Mouse (Mus musculus) gastrocnemius, postnatal 36 days (tissue): ENCODE measurements around the gene Cdh3. TPM values are rescaled to one million over a fixed set of nuclear protein-coding genes. Genes with fewer than 3 reads are reported as not detected.
A peak's percentile ranks its signal among the peaks of the same experiment; 100 is the strongest.

ENCODE experiments used
- DNase-seq, 2 experiments: peaks; one replicate each; pipeline ENCODE4 v3.0.0; 2022
- intact Hi-C: fragments of 180-260 bp; cut with DNase I; formaldehyde crosslinking; loops from one replicate; pipeline ENCODE4 v1.15.1; 2025
- total RNA-seq, 2 experiments: library from RNA; stranded (reverse); gene quantifications; 2 replicates each; pipeline ENCODE4 v1.2.3; 2021

Cdh3 gene
- total RNA-seq, 2 experiments from 2014 or later, result 0.10 TPM; not detected in 1

DNA sequence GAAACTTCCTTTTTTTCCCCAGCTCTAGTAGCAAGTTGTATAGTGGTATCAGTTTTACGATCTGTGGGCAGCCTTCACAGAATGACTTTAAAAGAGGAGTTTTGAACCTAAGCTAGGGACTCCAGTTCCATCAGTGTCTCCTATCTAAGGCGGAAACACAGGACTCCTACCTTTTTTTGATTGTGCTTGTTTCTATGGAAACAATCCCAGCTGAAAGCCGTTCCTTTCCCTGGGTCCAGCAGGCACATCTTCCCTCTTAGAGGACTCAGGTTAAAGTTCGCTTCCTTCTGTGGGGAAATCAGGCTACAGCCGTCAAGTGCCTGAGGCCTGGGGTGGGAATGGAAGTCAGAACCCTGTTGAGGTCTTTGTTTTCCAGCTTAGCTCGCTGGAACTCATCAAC lies 16.0 kb downstream of the Cdh3 start:
- DNase-seq, result no peak
- intact Hi-C loops, result no loop called here

DNA sequence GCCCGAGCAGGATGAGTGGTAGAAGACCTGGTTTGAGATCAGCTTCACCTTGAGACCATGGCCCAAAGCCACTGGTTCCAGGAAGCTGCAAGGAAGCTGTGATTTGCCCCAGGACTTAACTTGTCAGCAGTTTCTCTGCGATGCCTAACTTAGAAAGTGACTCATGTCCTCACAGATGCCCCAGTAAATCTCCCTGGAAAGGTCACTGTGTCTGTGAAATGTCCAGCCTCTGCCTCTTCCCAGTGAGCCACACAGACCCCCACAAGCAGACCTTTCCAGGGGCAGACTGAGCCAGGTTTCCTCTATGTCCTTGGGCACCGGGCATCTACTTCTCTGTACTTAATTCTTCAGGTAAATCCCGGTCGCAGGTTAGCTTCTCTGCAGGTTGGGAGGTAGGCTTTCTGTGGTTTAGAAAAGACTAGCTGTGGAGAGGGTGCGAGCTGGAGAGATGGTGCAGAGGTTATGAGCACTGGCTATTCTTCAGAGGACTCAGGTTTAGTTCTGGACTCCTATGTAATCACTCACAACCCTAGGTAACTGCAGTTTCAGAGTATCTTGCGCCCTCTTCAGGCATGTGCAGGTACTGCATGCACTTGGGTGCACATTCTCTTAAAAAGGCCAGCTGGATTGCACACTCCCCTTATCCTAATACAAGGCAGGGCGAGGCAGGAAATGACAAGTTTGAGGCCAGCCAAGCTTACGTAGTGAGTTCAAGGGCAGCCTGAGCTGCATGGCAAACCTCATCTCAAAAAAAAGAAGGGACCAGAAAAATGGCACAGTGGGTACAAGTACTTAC lies 16.7 kb downstream of the Cdh3 start:
- no peak for DNase-seq
- intact Hi-C loops, result no loop called here

DNA sequence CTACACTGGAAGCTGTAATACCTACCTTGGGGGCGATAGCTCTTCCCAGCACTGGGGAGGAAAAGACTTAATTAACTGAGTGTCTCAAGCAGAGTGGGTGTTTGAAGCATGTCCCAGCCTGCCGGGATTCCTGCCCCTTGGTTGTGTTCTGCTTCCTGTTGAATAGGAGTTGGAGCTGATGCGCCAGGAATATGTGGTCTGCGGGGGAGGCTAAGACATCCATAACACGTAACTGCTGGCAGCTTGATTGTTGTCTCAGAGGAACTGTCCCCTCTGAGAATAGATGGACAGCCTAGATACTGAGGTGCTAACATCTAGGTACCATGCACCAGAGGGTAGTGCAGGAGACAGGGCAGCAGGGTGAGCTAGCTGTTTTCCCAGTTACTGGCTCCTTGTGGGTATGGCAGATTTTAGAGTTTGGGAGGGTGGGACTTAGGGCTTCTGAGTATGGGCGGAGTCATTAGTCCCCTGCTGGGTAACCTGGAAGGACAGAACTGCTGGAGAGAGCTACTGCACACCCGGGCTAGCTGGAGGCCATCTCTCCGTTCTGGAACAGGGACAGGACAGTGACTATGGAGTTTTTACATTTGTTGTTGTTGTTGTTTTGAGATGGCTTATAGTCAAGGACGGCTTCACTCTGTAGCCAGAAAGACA lies 18.0 kb downstream of the Cdh3 start:
- intact Hi-C loops, result no loop called here
- no peak for DNase-seq

DNA sequence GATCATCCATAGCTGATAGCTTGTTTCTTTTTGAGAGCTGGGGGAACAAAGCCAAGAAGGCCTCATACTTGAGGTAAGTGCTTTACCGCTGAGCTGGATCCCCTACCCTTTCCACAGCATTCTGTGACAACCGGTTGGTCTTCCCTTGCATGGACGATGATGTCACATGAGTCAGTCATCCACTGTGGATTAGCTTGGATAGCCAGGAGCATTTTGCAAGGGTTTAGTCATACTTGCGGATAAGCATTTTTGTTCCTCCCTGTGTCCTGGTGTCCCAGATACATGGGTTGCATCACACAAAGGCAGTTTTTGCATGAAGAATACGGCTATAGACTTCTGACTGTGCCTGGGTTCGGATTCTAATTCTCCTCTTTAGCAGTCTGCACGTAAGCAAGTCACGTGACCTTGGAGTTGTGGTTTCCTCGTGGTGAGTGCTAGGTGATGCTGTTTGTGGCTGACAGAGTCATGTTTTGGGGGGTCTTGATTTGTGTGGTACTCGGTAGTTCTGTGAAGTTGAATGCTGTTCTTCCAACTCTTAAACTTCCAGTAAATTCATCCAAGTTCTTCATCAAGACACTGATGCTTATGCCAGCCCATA lies 19.3 kb downstream of the Cdh3 start:
- intact Hi-C loops, result no loop called here

DNA sequence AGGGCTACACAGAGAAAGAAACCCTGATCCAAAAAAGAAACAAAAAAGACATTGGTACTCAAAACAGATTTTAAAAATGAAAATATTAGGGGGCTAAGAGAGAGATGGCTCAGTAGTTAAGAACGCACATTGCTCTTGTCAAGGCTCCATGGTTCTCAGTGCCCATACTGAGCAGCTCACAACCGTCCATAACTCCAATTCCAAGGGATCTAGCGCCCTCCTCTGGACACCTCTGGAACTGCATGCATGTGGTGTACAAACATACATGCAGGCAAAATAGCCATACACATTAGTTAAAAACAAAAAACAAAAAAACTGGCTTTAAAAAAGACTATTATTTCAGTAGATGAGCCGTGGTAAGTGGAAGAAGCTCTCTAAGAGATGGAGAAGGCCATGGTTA lies 19.9 kb downstream of the Cdh3 start:
- no peak for DNase-seq
- intact Hi-C loops, result no loop called here

More for the DNA sequence above, 19.3 kb downstream of the Cdh3 start:
- no peak for DNase-seq

DNA sequence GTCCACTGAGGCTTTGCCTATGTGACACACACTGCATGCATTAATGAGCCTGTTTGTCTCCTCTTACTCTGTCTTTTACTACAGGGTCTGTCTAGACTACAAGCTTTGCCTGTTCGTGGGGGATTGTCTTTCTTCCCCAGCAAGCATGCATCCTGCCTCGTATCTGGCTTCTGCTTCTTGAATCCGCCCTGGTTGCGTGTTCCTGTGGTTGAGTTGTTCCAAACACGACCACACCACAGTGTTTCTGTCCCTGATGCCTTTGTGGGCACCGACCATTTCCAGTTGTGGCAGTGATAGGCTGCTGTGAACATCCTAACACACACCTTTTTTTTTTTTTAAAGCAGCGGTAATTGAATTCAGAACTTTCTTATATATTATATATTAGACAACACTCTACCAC lies 23.0 kb downstream of the Cdh3 start:
- intact Hi-C loops, result loop anchor here (2.0 kb wide), 1 partner anchor 101 kb away; no protein-coding TSS in a partner anchor
- no peak for DNase-seq

DNA sequence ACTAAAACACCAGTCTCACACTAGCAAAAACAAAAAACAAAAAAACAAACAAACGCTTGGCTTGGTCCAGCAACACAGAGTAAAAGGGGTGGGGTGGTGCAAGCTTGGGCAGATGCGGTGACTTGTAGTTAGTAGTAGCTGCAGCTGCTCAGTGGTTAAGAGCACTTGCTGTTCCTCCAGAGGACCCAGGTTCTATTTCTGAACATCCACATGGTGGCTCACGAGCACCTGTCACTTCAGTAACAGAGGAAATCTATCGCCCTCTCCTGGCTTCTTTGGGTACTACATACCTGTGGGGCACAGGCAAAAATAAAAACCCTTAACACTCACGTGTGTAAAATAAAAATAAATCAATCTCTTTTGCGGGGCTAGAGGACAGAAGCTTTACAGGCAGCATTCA lies 23.8 kb downstream of the Cdh3 start:
- DNase-seq, result no peak
- intact Hi-C loops, result loop anchor here (2.0 kb wide), 1 partner anchor 102 kb away; no protein-coding TSS in a partner anchor

DNA sequence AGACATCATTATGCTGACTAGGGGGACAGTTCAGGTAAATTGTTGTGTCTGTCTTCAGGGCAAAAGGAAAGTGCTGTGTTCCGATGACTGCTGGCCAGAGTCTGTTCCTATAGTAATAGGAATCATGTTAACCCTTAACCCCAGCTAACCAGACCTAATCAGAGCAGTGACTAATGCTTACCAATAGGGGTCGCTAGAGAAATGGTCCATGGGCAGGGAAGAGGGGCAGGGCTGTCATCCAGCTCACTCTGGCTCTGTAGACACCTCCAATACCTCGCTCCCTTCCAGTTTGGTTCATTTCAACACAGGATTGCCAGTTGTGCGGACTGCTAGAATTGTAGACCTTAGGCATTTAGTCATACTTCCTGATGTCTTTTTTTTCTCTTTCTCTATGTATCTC lies 24.8 kb downstream of the Cdh3 start:
- no peak for DNase-seq
- intact Hi-C loops, result loop anchor here (2.0 kb wide), 1 partner anchor 103 kb away; no protein-coding TSS in a partner anchor

DNA sequence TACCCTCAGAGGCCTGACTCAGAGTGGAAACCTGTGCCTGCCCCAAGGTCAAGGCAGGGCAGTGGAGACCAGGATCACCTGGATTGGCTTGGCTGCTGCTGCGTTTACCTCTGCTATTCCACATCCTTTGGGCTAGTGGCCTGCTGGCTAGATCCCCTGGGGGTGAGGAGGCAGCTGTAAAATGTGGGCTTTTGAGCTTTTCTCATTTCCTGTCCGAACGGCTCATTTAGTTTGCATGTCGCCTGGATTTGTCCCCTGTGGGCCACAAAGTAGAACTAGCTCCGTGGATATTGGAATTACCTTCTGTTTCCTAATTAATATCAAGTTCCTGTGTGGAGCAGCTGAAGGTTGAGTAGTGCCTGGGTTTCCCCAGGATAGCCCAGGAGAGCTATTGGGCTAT lies 28.5 kb downstream of the Cdh3 start:
- intact Hi-C loops, result no loop called here
- no peak for DNase-seq

DNA sequence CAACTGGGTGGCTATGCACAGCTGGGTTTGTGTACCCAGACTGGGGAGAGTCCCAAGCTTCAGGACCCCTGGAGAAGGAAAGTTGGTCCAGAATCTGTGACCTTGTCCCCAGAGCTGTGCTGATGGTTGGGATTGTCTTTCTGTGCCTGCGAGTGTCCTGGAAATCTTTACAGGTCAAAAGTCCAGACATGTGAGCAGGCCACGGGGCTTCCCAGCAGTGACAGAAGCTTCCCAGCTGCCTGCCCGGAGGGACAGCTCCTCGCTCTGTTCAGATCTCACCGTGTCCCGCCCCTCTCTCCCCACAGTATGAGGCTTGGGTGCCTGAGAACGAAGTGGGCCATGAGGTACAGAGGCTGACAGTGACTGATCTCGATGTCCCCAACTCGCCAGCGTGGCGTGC lies 30.3 kb downstream of the Cdh3 start:
- DNase-seq, result no peak
- intact Hi-C loops, result no loop called here

DNA sequence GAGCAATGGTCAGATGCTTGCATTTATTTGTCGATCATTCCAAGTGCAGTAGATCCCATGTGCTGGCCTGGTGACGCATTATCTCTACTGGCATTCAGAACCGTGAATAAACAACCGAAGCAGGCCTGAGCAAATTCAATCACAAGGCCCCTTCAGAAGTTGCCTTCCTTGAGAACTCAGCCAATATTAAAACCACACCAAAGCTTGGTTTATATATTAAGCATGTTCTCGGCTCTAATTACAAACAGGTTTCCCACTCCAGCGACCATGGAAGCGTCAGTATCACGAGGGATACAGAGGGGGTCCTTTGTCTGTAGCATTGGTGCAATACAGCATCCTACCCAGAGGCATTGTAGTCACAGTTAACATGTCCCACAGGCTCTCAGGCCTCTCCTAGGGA lies 32.4 kb downstream of the Cdh3 start:
- intact Hi-C loops, result no loop called here
- no peak for DNase-seq

DNA sequence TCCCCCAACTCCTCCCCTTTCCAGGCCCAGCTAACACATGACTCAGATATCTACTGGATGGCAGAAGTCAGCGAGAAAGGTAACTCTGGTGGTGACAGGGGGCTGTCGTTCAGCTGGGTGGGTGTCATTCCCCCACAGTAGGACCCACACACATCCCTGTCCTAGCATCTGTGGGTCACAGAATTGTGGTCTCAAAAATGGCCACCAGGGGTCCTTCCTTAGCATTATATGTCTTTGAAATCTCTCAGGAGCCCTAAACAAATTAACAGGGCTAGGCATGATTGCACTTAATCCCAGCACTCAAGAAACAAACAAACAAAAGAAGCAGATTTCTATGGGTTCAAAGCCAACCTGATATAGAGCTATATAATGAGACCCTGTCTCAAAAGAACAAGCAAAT lies 34.5 kb downstream of the Cdh3 start:
- no peak for DNase-seq
- intact Hi-C loops, result no loop called here

DNA sequence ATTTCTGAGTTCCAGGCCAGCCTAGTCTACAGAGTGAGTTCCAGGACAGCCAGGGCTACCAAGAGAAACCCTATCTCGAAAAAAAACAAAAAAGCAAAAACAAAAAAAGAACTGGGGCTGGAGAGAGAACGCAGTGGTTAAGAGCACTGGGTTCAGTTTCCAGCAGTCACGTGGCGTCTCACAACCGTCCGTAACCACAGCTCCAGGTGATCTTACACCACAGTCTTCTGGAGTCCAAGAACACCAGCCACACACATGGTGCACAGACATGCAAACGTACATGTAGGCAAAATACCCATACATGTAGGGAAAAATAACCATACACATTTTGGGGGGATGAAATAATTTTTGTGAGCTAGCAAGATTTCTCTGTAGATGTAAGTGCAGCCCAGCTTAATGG lies 36.1 kb downstream of the Cdh3 start:
- intact Hi-C loops, result no loop called here
- DNase-seq, result no peak

DNA sequence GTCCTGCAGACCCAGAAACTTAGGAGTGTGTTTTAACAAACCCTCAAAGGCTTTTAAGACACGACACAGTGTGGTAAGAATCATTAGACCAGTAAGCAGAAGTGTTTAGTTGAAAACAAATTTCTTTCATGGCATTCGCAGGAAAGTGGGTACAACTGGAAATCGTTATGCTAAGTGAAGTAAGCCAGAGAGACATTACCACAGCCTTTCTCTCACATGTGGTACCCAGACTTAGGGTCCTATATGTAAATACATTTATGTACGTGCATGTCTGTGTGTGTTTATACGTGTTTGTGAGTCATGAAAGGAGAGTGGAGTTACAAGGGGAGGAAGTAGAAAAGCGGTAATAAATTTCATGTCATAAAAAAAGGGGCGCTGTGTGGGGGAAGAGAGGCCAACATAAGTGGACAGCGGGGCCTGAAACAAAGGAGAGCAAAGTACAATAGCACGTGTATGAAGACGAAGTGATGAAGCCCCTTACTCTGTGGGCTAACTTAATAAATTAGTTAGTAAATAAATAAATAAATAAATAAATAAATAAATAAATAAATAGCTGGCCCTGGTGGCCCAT lies 37.8 kb downstream of the Cdh3 start:
- intact Hi-C loops, result no loop called here
- DNase-seq, result no peak

DNA sequence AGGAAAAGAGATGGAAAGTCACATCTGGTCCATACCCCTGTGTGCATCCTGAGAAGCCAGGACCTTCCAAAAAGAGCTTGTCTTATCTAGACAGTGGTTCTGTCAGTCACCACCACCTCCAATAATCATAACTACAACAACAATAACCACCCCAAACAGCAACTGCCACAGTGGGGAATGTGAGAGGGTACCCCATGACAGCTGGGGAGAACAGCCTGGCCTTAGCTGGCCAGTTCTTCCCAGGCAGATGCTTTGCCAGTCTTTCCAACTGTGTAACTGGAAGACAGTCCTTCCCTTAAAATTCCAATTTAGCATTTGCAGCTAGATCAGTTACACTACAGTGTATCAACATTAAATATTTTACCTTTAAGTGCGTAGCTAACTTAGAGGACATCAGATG lies 40.2 kb downstream of the Cdh3 start:
- intact Hi-C loops, result no loop called here
- DNase-seq, result no peak

DNA sequence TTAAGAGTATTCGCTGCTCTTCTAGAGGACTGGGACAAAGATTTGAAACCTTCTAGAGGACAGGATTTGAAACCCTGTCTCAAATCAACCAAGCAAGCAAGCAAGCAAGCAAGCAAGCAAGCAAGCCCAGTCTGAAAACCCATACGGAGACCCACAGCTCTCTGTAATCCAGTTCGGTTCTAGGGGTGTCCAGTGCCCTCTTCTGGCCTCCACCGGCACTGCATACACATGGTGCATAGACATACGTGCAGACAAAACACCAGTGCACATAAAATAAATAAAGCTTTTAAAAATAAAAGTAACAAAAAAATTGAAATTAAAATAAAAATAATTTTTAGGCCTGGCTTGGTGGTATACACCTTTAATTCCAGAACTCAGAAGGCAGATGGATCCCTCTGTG lies 43.3 kb downstream of the Cdh3 start:
- DNase-seq, result no peak
- intact Hi-C loops, result no loop called here

DNA sequence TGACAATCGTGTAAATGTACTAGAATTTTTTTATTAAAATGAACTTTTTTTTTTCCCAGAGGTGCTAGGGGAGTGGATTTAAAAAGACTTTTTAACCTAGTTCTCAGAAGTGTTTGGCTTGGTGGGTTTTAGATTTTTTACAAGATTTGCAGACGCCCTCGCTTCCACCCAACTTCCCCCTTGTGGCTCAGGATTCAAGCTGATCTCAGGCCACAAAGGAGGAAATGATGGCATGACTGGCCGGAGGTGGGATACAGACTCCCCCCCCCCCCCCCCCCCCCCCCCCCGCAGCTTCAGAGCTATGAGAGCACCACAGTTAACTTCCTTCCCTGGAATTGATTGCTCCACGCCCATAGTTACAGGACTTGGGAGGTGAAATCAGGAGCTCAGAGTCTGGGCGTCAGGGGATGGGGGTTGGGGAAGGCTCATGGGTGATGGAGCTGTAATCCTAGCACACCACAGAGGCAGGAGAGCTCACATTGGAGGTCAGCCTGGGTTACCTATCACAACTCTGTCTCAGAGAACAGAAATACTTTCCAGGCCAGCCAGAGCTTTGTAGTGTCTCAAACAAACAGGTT lies 45.5 kb downstream of the Cdh3 start:
- intact Hi-C loops, result no loop called here

DNA sequence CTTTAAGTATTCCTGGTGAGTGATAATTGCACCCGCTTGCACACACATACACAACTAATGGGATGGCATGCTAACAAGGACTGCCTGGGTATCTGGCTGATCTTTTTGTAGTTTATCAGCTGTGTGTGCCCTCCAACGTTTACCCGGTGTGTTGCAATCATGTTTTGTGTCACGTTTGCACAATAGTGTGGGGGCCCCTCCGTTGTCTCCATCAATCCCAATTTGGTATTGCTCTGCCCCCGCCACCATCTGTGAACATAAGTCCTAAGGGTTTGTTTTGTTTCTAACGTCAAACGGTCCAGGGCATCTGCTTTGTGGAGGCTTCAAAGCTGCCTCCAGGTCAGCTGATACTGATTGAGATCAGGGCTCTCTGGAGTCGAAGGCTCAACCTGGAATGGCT lies 49.2 kb downstream of the Cdh3 start:
- intact Hi-C loops, result no loop called here
- DNase-seq, result no peak

More for the DNA sequence above, 45.5 kb downstream of the Cdh3 start:
- no peak for DNase-seq

DNA sequence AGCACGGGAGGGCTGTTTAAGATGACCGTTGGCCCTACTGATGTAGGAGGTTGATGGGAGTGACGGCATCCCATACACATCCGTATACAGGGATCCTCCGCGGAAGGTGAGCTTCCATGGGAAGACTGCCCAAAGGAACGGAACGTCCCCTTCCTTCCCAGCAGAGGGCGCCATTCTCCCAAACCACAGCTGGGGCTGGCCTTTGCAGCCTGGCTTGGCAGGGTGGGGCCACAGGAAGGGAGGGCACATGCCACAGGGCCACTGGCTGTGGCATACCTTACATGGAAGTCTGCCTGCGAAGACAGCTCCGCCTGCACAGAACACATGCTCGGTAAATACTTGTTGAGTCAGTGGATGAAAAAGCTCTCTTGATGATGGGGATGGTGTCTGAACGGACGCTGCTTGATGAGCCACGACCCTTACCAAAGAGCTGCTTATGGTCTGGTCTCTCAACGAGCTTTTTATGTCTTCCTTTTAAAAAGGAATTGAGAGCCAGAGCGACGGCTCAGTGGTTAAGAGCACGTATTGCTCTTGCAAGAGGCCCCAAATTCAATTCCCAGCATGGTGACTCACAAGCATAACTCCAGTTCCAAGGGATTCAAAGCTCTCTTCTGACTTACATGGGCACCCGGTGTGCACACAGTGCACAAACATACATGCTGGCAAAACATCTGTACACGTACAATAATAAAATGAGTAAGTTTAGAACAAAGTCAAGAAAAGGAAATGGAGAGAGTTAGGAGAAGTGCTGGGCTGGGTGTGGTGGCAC lies 50.6 kb downstream of the Cdh3 start:
- intact Hi-C loops, result loop anchor here (1.0 kb wide), 1 partner anchor 87 kb away; no protein-coding TSS in a partner anchor

DNA sequence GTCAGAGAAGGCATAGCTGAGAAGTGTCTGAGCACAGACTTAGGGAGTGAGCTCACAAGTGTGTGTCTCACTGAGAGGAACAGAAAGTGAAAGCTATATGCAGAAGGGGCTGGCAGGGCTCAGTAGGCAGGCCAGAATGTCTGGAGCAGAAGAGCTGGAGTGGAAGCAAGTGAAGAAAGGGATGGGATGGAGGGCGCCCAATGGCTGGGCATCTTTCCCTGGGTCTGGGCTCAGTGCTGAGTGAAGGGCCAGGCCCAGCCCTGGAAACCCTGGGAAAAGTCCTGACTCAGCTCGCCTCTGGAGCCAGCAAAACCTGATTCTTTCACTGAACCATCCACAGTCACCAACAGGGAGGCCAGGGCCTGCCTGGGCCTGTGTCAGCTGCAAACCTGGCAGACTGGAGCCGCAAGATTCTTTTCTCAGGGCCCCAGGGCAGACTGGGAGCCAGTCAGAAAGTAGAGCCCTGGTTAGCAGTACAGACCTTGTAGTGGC lies 53.0 kb downstream of the Cdh3 start:
- peak; percentile 10 to 18 for DNase-seq
- intact Hi-C loops, result no loop called here

More for the DNA sequence above, 50.6 kb downstream of the Cdh3 start:
- DNase-seq, result peak; percentile 49 to 51
